Mouse (Mus musculus): ENCODE measurements around the gene Dvl2.
"Not testable (repeated sequence)": the region's sequence is repeated elsewhere in the genome, so short reads cannot be mapped to it uniquely, and the experiment has no call there.

The Dvl2 gene

GRCm38 (mm10) chr11:70000396-70000898 is at the start of gene Dvl2:
TSS of gene Dvl2 (plus strand) at chr11:70000595.
- in situ Hi-C loops (cut with MboI, MseI), result no loop called here

GRCm38 (mm10) chr11:69950807-69951459 is 49.5 kb upstream of the Dvl2 start:
- in situ Hi-C loops (cut with MboI, MseI), result no loop called here

GRCm38 (mm10) chr11:69952274-69952673 is 48.1 kb upstream of the Dvl2 start:
- in situ Hi-C loops (cut with MboI, MseI), result no loop called here

- in situ Hi-C loops (cut with MboI, MseI), result no loop called here
These were observed 47.0 kb upstream of the Dvl2 start for GRCm38 (mm10) chr11:69953267-69953915.

- in situ Hi-C loops (cut with MboI, MseI), result not testable (repeated sequence)
These were observed 44.8 kb upstream of the Dvl2 start for GRCm38 (mm10) chr11:69955618-69956017.

GRCm38 (mm10) chr11:69956218-69956617 is 44.2 kb upstream of the Dvl2 start:
- in situ Hi-C loops (cut with MboI, MseI), result no loop called here

GRCm38 (mm10) chr11:69960616-69961015 is 39.8 kb upstream of the Dvl2 start:
- in situ Hi-C loops (cut with MboI, MseI), result no loop called here

- in situ Hi-C loops (cut with MboI, MseI), result no loop called here
These were observed 38.6 kb upstream of the Dvl2 start for GRCm38 (mm10) chr11:69961841-69962240.

- in situ Hi-C loops (cut with MboI, MseI), result no loop called here
These were observed 35.6 kb upstream of the Dvl2 start, which contains the start of gene Cldn7 for GRCm38 (mm10) chr11:69964650-69965270. TSS of gene Cldn7 (plus strand) at chr11:69964779.

- in situ Hi-C loops (cut with MboI, MseI), result no loop called here
These were observed 35.0 kb upstream of the Dvl2 start for GRCm38 (mm10) chr11:69965271-69966005.

- in situ Hi-C loops (cut with MboI, MseI), result no loop called here
These were observed 34.2 kb upstream of the Dvl2 start for GRCm38 (mm10) chr11:69966006-69966859.

- in situ Hi-C loops (cut with MboI, MseI), result no loop called here
These were observed 33.4 kb upstream of the Dvl2 start for GRCm38 (mm10) chr11:69966860-69967517.

GRCm38 (mm10) chr11:69968793-69969192 is 31.6 kb upstream of the Dvl2 start:
- in situ Hi-C loops (cut with MboI, MseI), result no loop called here

- in situ Hi-C loops (cut with MboI, MseI), result no loop called here
These were observed 30.2 kb upstream of the Dvl2 start for GRCm38 (mm10) chr11:69970222-69970621.

GRCm38 (mm10) chr11:69970775-69971174 is 29.6 kb upstream of the Dvl2 start:
- in situ Hi-C loops (cut with MboI, MseI), result no loop called here

GRCm38 (mm10) chr11:69974907-69975306 is 25.5 kb upstream of the Dvl2 start:
- in situ Hi-C loops (cut with MboI, MseI), result no loop called here

- in situ Hi-C loops (cut with MboI, MseI), result no loop called here
These were observed 24.1 kb upstream of the Dvl2 start for GRCm38 (mm10) chr11:69976271-69976670.

- in situ Hi-C loops (cut with MboI, MseI), result no loop called here
These were observed 20.6 kb upstream of the Dvl2 start for GRCm38 (mm10) chr11:69979827-69980195.

GRCm38 (mm10) chr11:69980196-69981140 is 19.9 kb upstream of the Dvl2 start:
- in situ Hi-C loops (cut with MboI, MseI), result no loop called here
